Mouse (Mus musculus) C2C12 (cell line): Measurements from ENCODE around the gene Cdc42se2.

Source experiments
- CEBPB ChIP-seq: IDR thresholded peaks from one replicate; pipeline ENCODE4 v1.6.1; 2011; ENCODE audit warnings: low read depth, mild to moderate bottlenecking, control low read depth, moderate library complexity
- CTCF ChIP-seq: IDR thresholded peaks from one replicate; pipeline ENCODE4 v1.5.1; 2011; ENCODE audit not compliant: control insufficient read depth, insufficient read depth, insufficient read length
- MAX ChIP-seq: IDR thresholded peaks from one replicate; pipeline ENCODE4 v1.6.1; 2011; ENCODE audit warnings: mild to moderate bottlenecking, control low read depth
- MYOD1 ChIP-seq: IDR thresholded peaks from one replicate; pipeline ENCODE4 v1.6.1; 2011; ENCODE audit warnings: low read depth; ENCODE audit not compliant: control insufficient read depth, insufficient read length
- USF1 ChIP-seq: IDR thresholded peaks from one replicate; pipeline ENCODE4 v1.6.1; 2011; ENCODE audit warnings: low read depth, mild to moderate bottlenecking, control low read depth, moderate library complexity

- no peak for TF ChIP-seq MYOD1
- TF ChIP-seq CEBPB: no peak
- TF ChIP-seq CTCF: no peak
- TF ChIP-seq MAX: no peak
- no peak for TF ChIP-seq USF1
These were observed 17.6 kb downstream of the Cdc42se2 start for GRCm38 (mm10) chr11:54769843-54770242.
